Mouse (Mus musculus): ENCODE data around the gene Mrpl36. TPM values are rescaled to one million over a fixed set of nuclear protein-coding genes. Genes with fewer than 3 reads are reported as not detected.

The Mrpl36 gene
- polyA plus RNA-seq (2015; fragmentation: Nextera tagmentation; extraction: Ambion mirVana), result 84.2 and 98.5 TPM in 2 replicates

- Histone ChIP-seq H3K27ac (replicated peaks) (peak within 1 kb of the TSS; percentile 77), H3K4me1 (peaks cover 33% of the 10 kb centered on the region), H3K9me3 (replicated peaks) (no peaks in the 10 kb centered on the region), H3K9ac (replicated peaks) (peak within 1 kb of the TSS; percentile 73), H3K36me3 (peaks cover 29% of the 10 kb centered on the region), H3K27me3 (replicated peaks) (no peaks in the 10 kb centered on the region), H3K4me3 (replicated peaks) (peak within 1 kb of the TSS; percentile 85), H3K4me2 (peak within 1 kb of the TSS; percentile 84)
- 1% methylated on average over 45 of the region's 45 CpGs for WGBS
- ATAC-seq (ENCODE audit: low FRiP score), result peak; percentile 82
Measured at GRCm38 (mm10) chr13:73327827-73328698, at the start of gene Mrpl36, which contains the start of gene Ndufs6. Gene Mrpl36 (plus strand): TSS chr13:73328513. Gene Ndufs6 (minus strand): TSS chr13:73328542.

GRCm38 (mm10) chr13:73279196-73279595 is 49.1 kb upstream of the Mrpl36 start:
- Histone ChIP-seq H3K4me1 (no peaks in the 10 kb centered on the region), H3K4me3 (replicated peaks) (no peak overlapping the region), H3K27ac (replicated peaks) (no peak overlapping the region), H3K36me3 (no peaks in the 10 kb centered on the region), H3K27me3 (replicated peaks) (peaks cover 34% of the 10 kb centered on the region), H3K9ac (replicated peaks) (no peak overlapping the region), H3K4me2 (no peak overlapping the region), H3K9me3 (replicated peaks) (no peaks in the 10 kb centered on the region)
- 77% methylated on average over 1 of the region's 1 CpGs for WGBS
- no peak for ATAC-seq (ENCODE audit: low FRiP score)

GRCm38 (mm10) chr13:73282407-73282806 is 45.9 kb upstream of the Mrpl36 start:
- Histone ChIP-seq H3K9ac (replicated peaks) (no peak overlapping the region), H3K27me3 (replicated peaks) (peaks cover 12% of the 10 kb centered on the region; the same call in 1 of the 2 replicates), H3K4me1 (no peaks in the 10 kb centered on the region), H3K4me3 (replicated peaks) (no peak overlapping the region), H3K9me3 (replicated peaks) (no peaks in the 10 kb centered on the region), H3K4me2 (no peak overlapping the region), H3K27ac (replicated peaks) (no peak overlapping the region), H3K36me3 (no peaks in the 10 kb centered on the region)
- ATAC-seq (ENCODE audit: low FRiP score), result no peak
- WGBS, result 90% methylated on average over 2 of the region's 2 CpGs

- no peak for ATAC-seq (ENCODE audit: low FRiP score)
- 89% methylated on average over 1 of the region's 1 CpGs for WGBS
- Histone ChIP-seq H3K9ac (replicated peaks) (no peak overlapping the region), H3K9me3 (replicated peaks) (no peaks in the 10 kb centered on the region), H3K4me3 (replicated peaks) (no peak overlapping the region), H3K4me2 (no peak overlapping the region), H3K36me3 (no peaks in the 10 kb centered on the region), H3K27me3 (replicated peaks) (0 out of 2 replicates have a peak, but pooled peaks cover 12% of the 10 kb centered on the region), H3K27ac (replicated peaks) (no peak overlapping the region), H3K4me1 (no peaks in the 10 kb centered on the region)
Measured at GRCm38 (mm10) chr13:73283534-73283933, 44.8 kb upstream of the Mrpl36 start.

- H3K4me2 ChIP-seq, result no peak overlapping the region
- no peaks in the 10 kb centered on the region for H3K36me3 ChIP-seq
- H3K27ac ChIP-seq (replicated peaks), result no peak overlapping the region
- no peak overlapping the region for H3K4me3 ChIP-seq (replicated peaks)
- peaks cover 7% of the 10 kb centered on the region; the same call in 1 of the 2 replicates for H3K27me3 ChIP-seq (replicated peaks)
- H3K9me3 ChIP-seq (replicated peaks), result peaks cover 6% of the 10 kb centered on the region; the same call in 1 of the 2 replicates
- H3K4me1 ChIP-seq, result no peaks in the 10 kb centered on the region
- 91% methylated on average over 6 of the region's 6 CpGs for WGBS
- no peak for ATAC-seq (ENCODE audit: low FRiP score)
- no peak overlapping the region for H3K9ac ChIP-seq (replicated peaks)
Measured at GRCm38 (mm10) chr13:73290206-73290605, 38.1 kb upstream of the Mrpl36 start.

GRCm38 (mm10) chr13:73291102-73291501 is 37.2 kb upstream of the Mrpl36 start:
- no peak overlapping the region for H3K9ac ChIP-seq (replicated peaks)
- H3K36me3 ChIP-seq, result no peaks in the 10 kb centered on the region
- H3K4me2 ChIP-seq, result no peak overlapping the region
- ATAC-seq (ENCODE audit: low FRiP score), result no peak
- H3K4me3 ChIP-seq (replicated peaks), result no peak overlapping the region
- H3K27ac ChIP-seq (replicated peaks), result no peak overlapping the region
- H3K9me3 ChIP-seq (replicated peaks), result peaks cover 6% of the 10 kb centered on the region; the same call in 1 of the 2 replicates
- H3K27me3 ChIP-seq (replicated peaks), result peaks cover 7% of the 10 kb centered on the region; the same call in 1 of the 2 replicates
- whole genome bisulfite sequencing, result 23% methylated on average over 2 of the region's 2 CpGs
- H3K4me1 ChIP-seq, result no peaks in the 10 kb centered on the region

- Histone ChIP-seq H3K4me2 (no peak overlapping the region), H3K4me3 (replicated peaks) (no peak overlapping the region), H3K27me3 (replicated peaks) (no peaks in the 10 kb centered on the region), H3K9me3 (replicated peaks) (peaks cover 6% of the 10 kb centered on the region; the same call in 1 of the 2 replicates), H3K36me3 (no peaks in the 10 kb centered on the region), H3K9ac (replicated peaks) (no peak overlapping the region), H3K27ac (replicated peaks) (no peak overlapping the region), H3K4me1 (no peaks in the 10 kb centered on the region)
- WGBS, result 75% methylated on average over 4 of the region's 4 CpGs
- ATAC-seq (ENCODE audit: low FRiP score), result no peak
Measured at GRCm38 (mm10) chr13:73298717-73299116, 29.6 kb upstream of the Mrpl36 start.

- no peak overlapping the region for H3K4me3 ChIP-seq (replicated peaks)
- H3K9me3 ChIP-seq (replicated peaks), result peaks cover 5% of the 10 kb centered on the region; the same call in 1 of the 2 replicates
- H3K27me3 ChIP-seq (replicated peaks), result no peaks in the 10 kb centered on the region
- no peak overlapping the region for H3K27ac ChIP-seq (replicated peaks)
- 88% methylated on average over 5 of the region's 5 CpGs for WGBS
- no peak overlapping the region for H3K4me2 ChIP-seq
- no peaks in the 10 kb centered on the region for H3K36me3 ChIP-seq
- no peak for ATAC-seq (ENCODE audit: low FRiP score)
- H3K4me1 ChIP-seq, result no peaks in the 10 kb centered on the region
- H3K9ac ChIP-seq (replicated peaks), result no peak overlapping the region
Measured at GRCm38 (mm10) chr13:73299322-73299721, 29.0 kb upstream of the Mrpl36 start.

GRCm38 (mm10) chr13:73304729-73305128 is 23.6 kb upstream of the Mrpl36 start:
- Histone ChIP-seq H3K4me2 (no peak overlapping the region), H3K4me1 (no peaks in the 10 kb centered on the region), H3K4me3 (replicated peaks) (no peak overlapping the region), H3K36me3 (no peaks in the 10 kb centered on the region), H3K27me3 (replicated peaks) (no peaks in the 10 kb centered on the region; the same call in 1 of the 2 replicates), H3K9ac (replicated peaks) (no peak overlapping the region), H3K9me3 (replicated peaks) (no peaks in the 10 kb centered on the region), H3K27ac (replicated peaks) (no peak overlapping the region)
- WGBS, result 53% methylated on average over 6 of the region's 6 CpGs
- ATAC-seq (ENCODE audit: low FRiP score), result no peak

- no peak overlapping the region for H3K27ac ChIP-seq (replicated peaks)
- no peak for ATAC-seq (ENCODE audit: low FRiP score)
- no peak overlapping the region for H3K9ac ChIP-seq (replicated peaks)
- no peak overlapping the region for H3K4me3 ChIP-seq (replicated peaks)
- 33% methylated on average over 8 of the region's 8 CpGs for WGBS
- no peaks in the 10 kb centered on the region for H3K9me3 ChIP-seq (replicated peaks)
- H3K36me3 ChIP-seq, result no peaks in the 10 kb centered on the region
- H3K4me1 ChIP-seq, result no peaks in the 10 kb centered on the region
- H3K27me3 ChIP-seq (replicated peaks), result peaks cover 3% of the 10 kb centered on the region
- H3K4me2 ChIP-seq, result no peak overlapping the region
Measured at GRCm38 (mm10) chr13:73305398-73306084, 22.8 kb upstream of the Mrpl36 start.

- WGBS, result 59% methylated on average over 4 of the region's 4 CpGs
- peaks cover 3% of the 10 kb centered on the region for H3K27me3 ChIP-seq (replicated peaks)
- ATAC-seq (ENCODE audit: low FRiP score), result no peak
Measured at GRCm38 (mm10) chr13:73306085-73306410, 22.3 kb upstream of the Mrpl36 start.

More at GRCm38 (mm10) chr13:73306085-73306410, 22.3 kb upstream of the Mrpl36 start:
- Histone ChIP-seq H3K9me3 (replicated peaks) (no peaks in the 10 kb centered on the region), H3K9ac (replicated peaks) (no peak overlapping the region), H3K4me2 (no peak overlapping the region), H3K4me1 (no peaks in the 10 kb centered on the region), H3K36me3 (no peaks in the 10 kb centered on the region), H3K27ac (replicated peaks) (no peak overlapping the region), H3K4me3 (replicated peaks) (no peak overlapping the region)
